Mouse (Mus musculus) forebrain, embryonic 15.5 days (tissue): ENCODE results near the gene Gm49395. TPM values are rescaled to one million over a fixed set of nuclear protein-coding genes. Genes with fewer than 3 reads are reported as not detected.
A peak's percentile ranks its signal among the peaks of the same experiment; 100 is the strongest.

Experiments used
- ATAC-seq: fragments of 200-750 bp; cut with Nextera tagmentation; replicated peaks from 2 replicates; pipeline ENCODE4 v1.8.0; 2017; ENCODE audit warnings: mild to moderate bottlenecking, moderate TSS enrichment, moderate library complexity
- H3K27ac ChIP-seq: fragments of 300-500 bp; sonication (generic); replicated peaks from 2 replicates; pipeline ENCODE4 v1.5.1; 2015; ENCODE audit warnings: mild to moderate bottlenecking, inconsistent platforms
- H3K27me3 ChIP-seq: fragments of 300-500 bp; sonication (generic); 2 replicates; pipeline ENCODE4 v1.6.1; 2015; ENCODE audit warnings: inconsistent platforms
- H3K36me3 ChIP-seq: fragments of 300-500 bp; sonication (generic); 2 replicates; pipeline ENCODE4 v1.6.1; 2015; ENCODE audit warnings: mild to moderate bottlenecking, inconsistent platforms
- H3K4me1 ChIP-seq: fragments of 300-500 bp; sonication (generic); 2 replicates; pipeline ENCODE4 v1.6.1; 2015; ENCODE audit warnings: inconsistent platforms
- H3K4me2 ChIP-seq: fragments of 300-500 bp; sonication (generic); replicated peaks from 2 replicates; pipeline ENCODE4 v1.6.1; 2015; ENCODE audit warnings: mild to moderate bottlenecking, inconsistent platforms
- H3K4me3 ChIP-seq: fragments of 300-500 bp; sonication (generic); 2 replicates; pipeline ENCODE4 v1.5.1; 2015; ENCODE audit warnings: mild to moderate bottlenecking, inconsistent platforms
- H3K9ac ChIP-seq: fragments of 300-500 bp; sonication (generic); replicated peaks from 2 replicates; pipeline ENCODE4 v1.6.1; 2015; ENCODE audit warnings: mild to moderate bottlenecking, inconsistent platforms
- H3K9me3 ChIP-seq: fragments of 300-500 bp; sonication (generic); 2 replicates; pipeline ENCODE4 v1.6.1; 2016; ENCODE audit warnings: inconsistent platforms
- WGBS: fragments of 180-500 bp; shearing (Covaris S2); methylation state at CpG from one replicate; pipeline ENCODE4 v1.1.7; 2015; ENCODE audit warnings: mixed read lengths; 5-methylcytosine and 5-hydroxymethylcytosine counted together
- polyA plus RNA-seq: library from polyadenylated mRNA; unstranded; fragments of >200 nt; fragmentation: Nextera tagmentation; extraction: Ambion mirVana; gene quantifications from 2 replicates; pipeline ENCODE4 v1.2.1, GENCODE M21; 2015

Gene Gm49395
- polyA plus RNA-seq, 1 experiment from 2014 or later = 2.0 TPM

- H3K36me3 ChIP-seq = no peaks in the 10 kb centered on the region
- no peak overlapping the region for H3K4me2 ChIP-seq
- ATAC-seq = no peak
- H3K9me3 ChIP-seq = no peaks in the 10 kb centered on the region
- H3K27me3 ChIP-seq = no peaks in the 10 kb centered on the region
- no peak overlapping the region for H3K4me3 ChIP-seq
- no peak overlapping the region for H3K9ac ChIP-seq
- WGBS = 93% methylated on average over 6 of the region's 6 CpGs
- H3K27ac ChIP-seq = no peak overlapping the region
- H3K4me1 ChIP-seq = no peaks in the 10 kb centered on the region
These were observed 29.3 kb downstream of the Gm49395 start for GRCm38 (mm10) chr13:115072386-115072785.

GRCm38 (mm10) chr13:115071431-115071830, 30.3 kb downstream of the Gm49395 start:
- Histone ChIP-seq H3K4me2 (no peak overlapping the region), H3K9ac (no peak overlapping the region), H3K27ac (no peak overlapping the region), H3K27me3 (no peaks in the 10 kb centered on the region), H3K4me3 (no peak overlapping the region), H3K9me3 (no peaks in the 10 kb centered on the region), H3K4me1 (no peaks in the 10 kb centered on the region), H3K36me3 (no peaks in the 10 kb centered on the region)
- ATAC-seq = no peak
- 90% methylated on average over 3 of the region's 3 CpGs for WGBS

- Histone ChIP-seq H3K9me3 (no peaks in the 10 kb centered on the region), H3K4me3 (no peak overlapping the region), H3K27ac (no peak overlapping the region), H3K4me2 (no peak overlapping the region), H3K27me3 (no peaks in the 10 kb centered on the region), H3K9ac (no peak overlapping the region), H3K4me1 (no peaks in the 10 kb centered on the region), H3K36me3 (no peaks in the 10 kb centered on the region)
- no peak for ATAC-seq
- WGBS = 98% methylated on average over 1 of the region's 1 CpGs
These were observed 33.8 kb downstream of the Gm49395 start for GRCm38 (mm10) chr13:115067968-115068330.

- H3K9ac ChIP-seq = no peak overlapping the region
- ATAC-seq = no peak
- H3K4me1 ChIP-seq = no peaks in the 10 kb centered on the region
- no peak overlapping the region for H3K4me3 ChIP-seq
- no peaks in the 10 kb centered on the region for H3K27me3 ChIP-seq
- no peak overlapping the region for H3K4me2 ChIP-seq
- H3K27ac ChIP-seq = no peak overlapping the region
- WGBS = 86% methylated on average over 4 of the region's 4 CpGs
- no peaks in the 10 kb centered on the region for H3K36me3 ChIP-seq
- no peaks in the 10 kb centered on the region for H3K9me3 ChIP-seq
These were observed 34.3 kb downstream of the Gm49395 start for GRCm38 (mm10) chr13:115067324-115067967.

GRCm38 (mm10) chr13:115057555-115057954, 44.2 kb downstream of the Gm49395 start:
- WGBS = 86% methylated on average over 5 of the region's 5 CpGs
- no peaks in the 10 kb centered on the region for H3K27me3 ChIP-seq
- no peaks in the 10 kb centered on the region for H3K9me3 ChIP-seq
- no peak overlapping the region for H3K9ac ChIP-seq
- ATAC-seq = no peak
- no peak overlapping the region for H3K4me3 ChIP-seq
- no peak overlapping the region for H3K4me2 ChIP-seq
- H3K4me1 ChIP-seq = peaks cover 6% of the 10 kb centered on the region
- H3K36me3 ChIP-seq = no peaks in the 10 kb centered on the region
- no peak overlapping the region for H3K27ac ChIP-seq

- Histone ChIP-seq H3K27ac (no peak overlapping the region), H3K4me3 (no peak overlapping the region), H3K4me2 (no peak overlapping the region), H3K9me3 (no peaks in the 10 kb centered on the region), H3K27me3 (no peaks in the 10 kb centered on the region), H3K9ac (no peak overlapping the region), H3K36me3 (no peaks in the 10 kb centered on the region), H3K4me1 (peaks cover 6% of the 10 kb centered on the region)
- peak; percentile 69; the same call in 1 of the 2 replicates for ATAC-seq
- 11% methylated on average over 9 of the region's 9 CpGs for WGBS
These were observed 46.9 kb downstream of the Gm49395 start for GRCm38 (mm10) chr13:115054783-115055182.

GRCm38 (mm10) chr13:115052568-115052967, 49.2 kb downstream of the Gm49395 start:
- no peak overlapping the region for H3K4me2 ChIP-seq
- ATAC-seq = no peak
- H3K4me1 ChIP-seq = peaks cover 6% of the 10 kb centered on the region
- H3K9ac ChIP-seq = no peak overlapping the region
- H3K27ac ChIP-seq = no peak overlapping the region
- no peak overlapping the region for H3K4me3 ChIP-seq
- H3K36me3 ChIP-seq = no peaks in the 10 kb centered on the region
- H3K27me3 ChIP-seq = no peaks in the 10 kb centered on the region
- WGBS = 64% methylated on average over 7 of the region's 7 CpGs
- H3K9me3 ChIP-seq = no peaks in the 10 kb centered on the region

- WGBS = 78% methylated on average over 13 of the region's 13 CpGs
These were observed 50.8 kb downstream of the Gm49395 start for GRCm38 (mm10) chr13:115050660-115051559.

GRCm38 (mm10) chr13:115042652-115043051, 59.1 kb downstream of the Gm49395 start:
- Histone ChIP-seq H3K9ac (no peak overlapping the region), H3K36me3 (no peaks in the 10 kb centered on the region), H3K27me3 (no peaks in the 10 kb centered on the region), H3K9me3 (no peaks in the 10 kb centered on the region), H3K4me1 (no peaks in the 10 kb centered on the region), H3K27ac (no peak overlapping the region), H3K4me3 (no peak overlapping the region), H3K4me2 (no peak overlapping the region)
- no peak for ATAC-seq
- WGBS = 71% methylated on average over 2 of the region's 2 CpGs

More at GRCm38 (mm10) chr13:115050660-115051559, 50.8 kb downstream of the Gm49395 start:
- no peak overlapping the region for H3K9ac ChIP-seq
- H3K4me1 ChIP-seq = peaks cover 6% of the 10 kb centered on the region
- peak; percentile 81 for ATAC-seq
- peak overlapping the region; percentile 32; the same call in 1 of the 2 replicates for H3K27ac ChIP-seq
- no peak overlapping the region for H3K4me2 ChIP-seq
- H3K4me3 ChIP-seq = no peak overlapping the region
- no peaks in the 10 kb centered on the region for H3K36me3 ChIP-seq
- no peaks in the 10 kb centered on the region for H3K9me3 ChIP-seq
- no peaks in the 10 kb centered on the region for H3K27me3 ChIP-seq

- H3K36me3 ChIP-seq = no peaks in the 10 kb centered on the region
- H3K9ac ChIP-seq = no peak overlapping the region
- no peaks in the 10 kb centered on the region; the same call in 1 of the 2 replicates for H3K4me1 ChIP-seq
- H3K9me3 ChIP-seq = no peaks in the 10 kb centered on the region
- no peak for ATAC-seq
- no peak overlapping the region for H3K4me3 ChIP-seq
- 56% methylated on average over 4 of the region's 4 CpGs for WGBS
- H3K4me2 ChIP-seq = no peak overlapping the region
- H3K27ac ChIP-seq = no peak overlapping the region
- H3K27me3 ChIP-seq = no peaks in the 10 kb centered on the region
These were observed 64.4 kb downstream of the Gm49395 start for GRCm38 (mm10) chr13:115037304-115037703.

- WGBS = 82% methylated on average over 8 of the region's 8 CpGs
- H3K4me2 ChIP-seq = no peak overlapping the region
These were observed 66.3 kb downstream of the Gm49395 start for GRCm38 (mm10) chr13:115035387-115035786.

GRCm38 (mm10) chr13:115033135-115033534, 68.6 kb downstream of the Gm49395 start:
- H3K27me3 ChIP-seq = no peaks in the 10 kb centered on the region
- no peak overlapping the region for H3K27ac ChIP-seq
- no peak overlapping the region for H3K4me2 ChIP-seq
- no peak overlapping the region for H3K9ac ChIP-seq
- H3K9me3 ChIP-seq = no peaks in the 10 kb centered on the region
- H3K36me3 ChIP-seq = no peaks in the 10 kb centered on the region
- H3K4me3 ChIP-seq = no peak overlapping the region
- WGBS = 90% methylated on average over 2 of the region's 2 CpGs
- no peak for ATAC-seq
- H3K4me1 ChIP-seq = no peaks in the 10 kb centered on the region; the same call in 1 of the 2 replicates

More at GRCm38 (mm10) chr13:115035387-115035786, 66.3 kb downstream of the Gm49395 start:
- Histone ChIP-seq H3K4me1 (no peaks in the 10 kb centered on the region; the same call in 1 of the 2 replicates), H3K27ac (no peak overlapping the region), H3K4me3 (no peak overlapping the region), H3K9me3 (no peaks in the 10 kb centered on the region), H3K36me3 (no peaks in the 10 kb centered on the region), H3K9ac (no peak overlapping the region), H3K27me3 (no peaks in the 10 kb centered on the region)
- ATAC-seq = no peak
